Mouse (Mus musculus) spleen, adult 2 months (tissue): ENCODE results near the gene Vmn2r3.

Experiments
- CTCF ChIP-seq: fragments of 200-500 bp; IDR thresholded peaks from 2 replicates; pipeline ENCODE4 v1.5.1; 2011; ENCODE audit warnings: mild to moderate bottlenecking, inconsistent platforms; ENCODE audit not compliant: insufficient read depth, insufficient read length, insufficient replicate concordance; ENCODE audit errors: extremely low read depth
- POLR2A ChIP-seq: fragments of 200-500 bp; IDR thresholded peaks from 2 replicates; pipeline ENCODE4 v1.6.1; 2011; ENCODE audit warnings: low read depth, low read length, inconsistent platforms

DNA sequence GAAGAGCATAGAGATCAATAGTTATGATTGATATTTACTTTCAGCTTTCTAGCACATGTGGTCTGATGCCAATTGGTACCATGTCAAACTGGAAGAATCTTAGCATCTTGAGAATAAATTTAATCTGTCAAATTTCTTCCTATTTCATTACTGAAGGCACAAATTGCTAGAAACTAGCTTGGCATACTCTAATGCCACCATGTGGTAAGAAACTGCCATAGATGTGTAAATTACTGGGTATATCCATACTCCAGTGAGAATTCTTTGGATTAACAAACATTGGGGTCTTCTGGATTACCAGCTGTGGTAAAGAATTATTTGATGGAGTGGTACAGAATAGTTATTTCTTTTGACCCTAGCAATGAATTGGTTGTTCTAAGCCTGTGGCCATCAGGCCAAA lies 17.3 kb upstream of the Vmn2r3 start:
- TF ChIP-seq CTCF, result no peak
- no peak for TF ChIP-seq POLR2A
